Mouse (Mus musculus): Measurements from ENCODE around the gene Nckap5.

Gene Nckap5

DNA sequence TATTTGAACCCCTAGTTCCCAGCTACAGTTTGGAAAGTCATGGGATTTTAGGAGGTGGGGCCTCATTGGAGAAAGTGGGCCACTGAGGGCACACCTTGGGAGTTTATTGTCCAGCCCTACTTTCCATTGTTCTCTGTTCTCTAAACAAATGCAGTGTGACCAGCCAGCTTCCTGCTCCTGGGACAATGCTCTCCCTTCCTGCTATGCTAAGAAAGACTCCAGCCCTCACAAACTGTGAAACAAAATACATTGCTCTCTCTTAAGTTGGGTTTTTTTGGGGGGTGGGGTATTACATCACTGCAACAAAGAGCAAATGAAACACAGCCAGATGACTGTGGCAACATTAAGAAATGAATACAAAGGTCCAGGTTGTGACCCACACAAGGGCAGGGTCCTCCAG is 426.6 kb downstream of the Nckap5 start:
- in situ Hi-C loops (cut with MboI, MseI), result no loop called here

DNA sequence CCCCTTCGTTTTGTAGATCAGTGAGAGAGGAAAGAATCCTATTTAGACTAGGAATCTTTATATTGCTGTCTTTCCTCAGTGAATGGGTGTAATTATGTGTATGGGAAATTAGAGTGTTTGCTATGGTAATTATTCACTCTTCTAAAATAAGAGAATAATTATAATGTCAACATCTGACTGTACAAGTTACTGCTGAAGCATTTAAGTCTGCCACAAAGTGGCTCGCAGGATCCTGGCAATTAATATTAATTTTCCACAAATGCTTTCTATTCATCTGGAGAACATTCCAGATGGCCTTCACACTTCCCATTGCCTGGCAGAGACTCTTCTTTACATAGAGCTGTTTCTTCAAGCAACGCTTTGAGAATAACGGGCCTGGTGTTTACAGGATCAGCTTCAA is 439.4 kb downstream of the Nckap5 start:
- in situ Hi-C loops (cut with MboI, MseI), result no loop called here

DNA sequence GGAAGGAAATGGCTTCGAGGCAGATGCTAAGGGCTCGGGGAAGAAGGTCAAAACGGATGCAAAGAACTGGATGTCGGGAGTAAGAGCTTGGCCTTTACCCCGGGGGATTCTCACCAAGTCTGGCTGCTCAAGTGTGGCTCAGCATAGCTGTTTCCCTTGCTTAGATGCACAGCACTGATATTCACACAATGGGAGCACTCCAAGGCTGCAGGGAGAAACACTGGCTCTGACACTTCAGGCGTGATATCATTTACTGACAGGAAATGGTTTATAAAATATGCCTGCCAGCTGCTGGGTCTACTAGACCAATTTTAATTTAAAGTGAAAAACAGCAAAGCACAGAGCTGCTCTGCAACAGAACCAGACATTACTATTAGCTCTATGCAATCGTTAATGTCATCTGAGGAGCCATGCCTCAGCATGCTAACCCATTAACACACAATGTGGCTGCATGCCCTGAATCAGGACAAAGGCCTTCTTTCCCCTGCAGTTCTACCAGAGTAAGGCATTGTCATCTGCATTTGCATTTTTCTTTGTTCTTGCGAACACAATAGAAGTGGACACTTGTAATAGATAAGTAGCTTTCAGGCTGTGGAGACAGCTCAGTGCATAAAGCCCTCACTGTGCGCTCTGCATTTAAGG is 453.1 kb downstream of the Nckap5 start:
- in situ Hi-C loops (cut with MboI, MseI), result no loop called here

- in situ Hi-C loops (cut with MboI, MseI), result no loop called here
Observed at GRCm38 (mm10) chr1:126366736-126367135, 463.9 kb downstream of the Nckap5 start.

DNA sequence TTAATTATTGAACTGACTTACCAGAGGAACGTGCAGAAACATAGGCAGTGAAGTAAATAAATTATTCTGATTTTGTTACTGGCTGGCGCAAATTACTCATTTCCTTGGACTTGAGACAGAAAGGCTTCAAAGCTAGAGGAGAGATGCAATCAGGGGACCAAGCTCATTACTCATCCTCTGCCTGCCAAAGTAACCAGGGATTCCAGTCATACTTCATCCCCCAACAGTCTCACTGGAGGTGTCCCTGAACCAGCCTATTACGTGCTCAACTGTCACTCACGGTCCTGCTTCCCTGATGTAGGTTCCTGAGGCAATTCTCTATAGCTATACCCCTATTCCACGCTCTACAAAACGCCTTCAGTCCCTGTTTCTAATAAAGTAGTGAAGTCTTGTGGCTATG is 466.0 kb downstream of the Nckap5 start:
- in situ Hi-C loops (cut with MboI, MseI), result no loop called here

DNA sequence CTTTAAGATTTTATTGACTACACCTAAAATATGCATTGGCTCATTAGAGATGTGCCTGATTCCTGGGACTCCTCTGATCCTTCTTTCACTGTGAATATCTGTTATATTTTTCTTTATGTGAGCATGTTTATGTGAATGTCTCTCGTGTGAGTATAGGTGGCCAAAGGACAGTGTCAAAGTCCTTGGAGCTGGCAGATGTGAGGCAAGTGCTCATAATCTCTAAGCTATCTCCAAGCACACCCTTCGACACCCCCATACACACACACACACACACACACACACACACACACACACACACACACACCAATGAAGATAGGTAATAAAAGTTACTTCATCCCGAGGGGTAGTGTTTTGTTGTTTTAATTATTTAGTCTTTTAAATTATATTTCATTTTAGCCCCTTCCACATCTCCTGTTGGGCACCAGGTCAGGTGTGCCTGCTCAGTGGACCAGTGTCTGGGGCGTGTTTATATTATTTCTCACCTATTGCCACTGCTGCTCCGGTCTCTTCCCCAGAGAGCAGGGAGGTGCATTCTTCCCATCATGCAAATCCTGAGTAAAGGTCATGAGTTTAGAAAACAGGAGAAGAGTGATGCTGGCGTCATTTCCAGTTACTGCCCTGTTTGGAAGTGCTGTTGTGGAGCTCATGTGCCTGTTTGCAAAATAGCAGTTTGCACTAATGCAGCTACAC is 469.9 kb downstream of the Nckap5 start:
- in situ Hi-C loops (cut with MboI, MseI), result no loop called here

DNA sequence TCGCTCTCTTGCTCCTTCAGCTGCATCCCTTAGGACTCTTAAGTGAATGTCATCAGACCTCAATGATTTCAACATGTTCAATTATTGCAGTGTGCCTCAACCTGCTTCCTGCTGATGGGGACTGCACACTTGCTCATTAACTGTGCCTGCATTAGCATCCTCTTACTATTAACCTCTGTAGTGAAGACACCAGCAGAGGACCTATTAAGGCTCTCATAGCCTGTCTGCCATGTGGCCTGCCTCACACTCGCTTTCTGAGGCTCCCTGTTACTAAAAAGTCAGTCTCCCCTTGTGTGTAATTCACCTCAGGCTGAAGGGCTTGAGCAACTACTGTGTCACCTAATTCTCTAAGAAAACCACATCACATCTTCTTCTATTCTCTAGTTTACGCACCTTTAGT is 470.5 kb downstream of the Nckap5 start:
- in situ Hi-C loops (cut with MboI, MseI), result no loop called here

DNA sequence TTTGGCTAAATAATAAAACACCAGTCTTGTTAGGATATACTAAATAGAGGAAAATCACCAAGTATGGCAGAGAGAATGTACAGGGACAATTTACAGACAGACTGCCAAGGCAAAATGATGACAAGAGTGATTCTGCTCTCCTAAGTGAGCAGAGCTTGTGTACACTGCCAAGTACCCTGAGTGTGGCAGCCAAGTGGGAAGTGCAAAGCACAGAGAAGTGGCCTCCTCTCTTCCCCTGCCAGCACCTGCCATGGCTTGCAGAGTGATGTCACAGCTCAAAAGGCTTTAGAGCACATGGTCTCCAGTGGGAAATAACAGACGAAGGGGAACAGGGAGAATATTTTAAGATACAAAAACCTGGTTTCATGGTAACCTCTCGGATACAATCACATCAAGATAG is 488.8 kb downstream of the Nckap5 start:
- in situ Hi-C loops (cut with MboI, MseI), result no loop called here

GRCm38 (mm10) chr1:126339250-126339649 is 491.3 kb downstream of the Nckap5 start:
- in situ Hi-C loops (cut with MboI, MseI), result no loop called here

- in situ Hi-C loops (cut with MboI, MseI), result no loop called here
Observed at GRCm38 (mm10) chr1:126334202-126334601, 496.4 kb downstream of the Nckap5 start.

- in situ Hi-C loops (cut with MboI, MseI), result no loop called here
Observed at GRCm38 (mm10) chr1:126332026-126332425, 498.6 kb downstream of the Nckap5 start.

- in situ Hi-C loops (cut with MboI, MseI), result no loop called here
Observed at GRCm38 (mm10) chr1:126320696-126321095, 509.9 kb downstream of the Nckap5 start.

DNA sequence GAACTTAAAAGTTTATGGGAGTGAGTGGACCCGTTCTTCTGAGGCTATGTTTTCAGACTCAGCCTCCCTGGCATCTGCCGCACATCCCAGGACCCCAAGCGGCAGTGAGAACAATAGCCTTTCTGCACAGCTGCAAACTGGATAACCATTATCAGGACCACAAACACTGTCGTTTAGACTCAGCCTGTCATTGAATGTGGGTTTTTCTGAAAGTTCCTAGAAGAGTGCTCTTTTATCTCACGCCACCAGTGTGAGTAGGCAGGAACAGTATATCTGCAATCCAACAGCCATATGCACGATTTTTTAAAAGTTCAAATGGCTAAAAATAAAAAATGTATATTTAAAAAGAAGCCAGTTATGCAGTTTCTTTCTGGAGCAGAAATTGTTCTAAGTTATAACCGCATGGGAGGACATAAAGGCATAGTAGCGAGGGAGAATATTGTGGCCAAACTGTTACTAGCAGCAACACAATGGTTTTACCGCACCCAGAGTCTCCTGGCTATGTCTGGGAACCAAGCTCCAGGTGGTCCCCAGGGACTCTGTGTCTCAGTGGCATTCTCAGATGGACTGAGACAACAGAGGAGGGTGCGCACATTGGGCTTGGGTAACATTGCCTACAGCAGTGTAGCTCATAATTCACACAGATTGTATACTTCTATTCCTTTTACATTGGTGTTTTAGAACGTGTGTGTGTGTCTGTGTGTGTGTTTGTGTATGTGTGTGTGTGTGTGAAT is 512.6 kb downstream of the Nckap5 start:
- in situ Hi-C loops (cut with MboI, MseI), result no loop called here

DNA sequence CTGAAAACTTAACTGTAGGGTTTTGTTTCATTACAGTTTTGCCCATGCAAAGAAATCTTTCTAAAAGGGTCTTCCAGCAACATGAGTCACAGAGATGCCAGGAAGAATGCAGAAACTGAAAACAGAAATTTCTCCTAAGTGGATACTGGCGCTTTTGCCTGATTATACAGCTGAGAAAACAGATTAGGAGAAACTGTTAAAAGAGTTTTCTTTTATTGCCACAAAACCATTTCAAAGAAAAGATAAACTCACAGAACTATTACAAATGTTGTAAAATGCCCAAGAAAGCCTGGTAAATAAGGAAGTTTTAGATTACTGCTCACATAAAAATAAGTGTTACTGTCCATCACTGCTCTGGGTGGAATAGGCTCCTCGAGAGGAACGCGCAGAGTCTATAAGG is 513.3 kb downstream of the Nckap5 start:
- in situ Hi-C loops (cut with MboI, MseI), result no loop called here

DNA sequence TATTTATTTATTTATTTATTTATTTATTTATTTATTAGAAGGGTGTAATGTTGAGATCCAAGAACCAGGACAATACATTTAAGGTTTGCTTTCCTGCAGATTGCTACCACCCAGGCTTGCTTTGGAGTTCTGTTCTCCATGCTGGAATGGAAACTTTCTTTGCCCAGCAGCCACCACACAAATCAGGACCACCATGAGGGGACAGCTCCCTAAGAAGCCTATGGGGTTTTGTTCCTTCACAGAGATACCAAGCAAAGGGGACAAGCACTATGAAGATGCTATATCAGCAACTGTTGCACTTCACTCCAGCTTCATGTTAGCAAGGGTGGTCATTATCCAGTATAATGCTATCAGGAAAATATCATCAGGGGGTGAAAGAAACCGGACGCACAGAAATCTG is 513.7 kb downstream of the Nckap5 start:
- in situ Hi-C loops (cut with MboI, MseI), result no loop called here

- in situ Hi-C loops (cut with MboI, MseI), result no loop called here
Observed at GRCm38 (mm10) chr1:126301129-126301528, 529.5 kb downstream of the Nckap5 start.

GRCm38 (mm10) chr1:126264931-126265330 is 565.7 kb downstream of the Nckap5 start:
- in situ Hi-C loops (cut with MboI, MseI), result no loop called here

- in situ Hi-C loops (cut with MboI, MseI), result no loop called here
Observed at GRCm38 (mm10) chr1:126254364-126254763, 576.2 kb downstream of the Nckap5 start.

GRCm38 (mm10) chr1:126253934-126254333 is 576.7 kb downstream of the Nckap5 start:
- in situ Hi-C loops (cut with MboI, MseI), result no loop called here

DNA sequence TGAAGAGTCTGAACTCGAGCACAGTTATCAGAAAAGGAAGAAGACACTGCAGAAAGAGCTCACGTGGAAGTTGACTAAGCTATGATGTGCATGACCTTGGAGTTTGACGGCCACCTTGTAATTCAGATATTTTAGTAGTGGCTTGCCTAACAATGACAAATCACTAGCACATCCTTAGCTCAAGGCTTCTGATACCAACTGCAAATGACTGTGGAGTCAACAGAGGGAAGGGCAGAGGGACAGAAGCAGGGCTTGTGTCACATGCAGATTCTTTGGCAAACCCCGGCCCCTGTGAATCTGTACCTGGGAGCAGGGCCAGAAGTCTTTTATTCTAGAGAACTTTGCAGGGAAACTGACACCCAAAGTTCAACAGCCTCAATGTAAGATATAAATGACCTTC is 597.4 kb downstream of the Nckap5 start:
- in situ Hi-C loops (cut with MboI, MseI), result no loop called here

GRCm38 (mm10) chr1:126231199-126231598 is 599.4 kb downstream of the Nckap5 start:
- in situ Hi-C loops (cut with MboI, MseI), result no loop called here

DNA sequence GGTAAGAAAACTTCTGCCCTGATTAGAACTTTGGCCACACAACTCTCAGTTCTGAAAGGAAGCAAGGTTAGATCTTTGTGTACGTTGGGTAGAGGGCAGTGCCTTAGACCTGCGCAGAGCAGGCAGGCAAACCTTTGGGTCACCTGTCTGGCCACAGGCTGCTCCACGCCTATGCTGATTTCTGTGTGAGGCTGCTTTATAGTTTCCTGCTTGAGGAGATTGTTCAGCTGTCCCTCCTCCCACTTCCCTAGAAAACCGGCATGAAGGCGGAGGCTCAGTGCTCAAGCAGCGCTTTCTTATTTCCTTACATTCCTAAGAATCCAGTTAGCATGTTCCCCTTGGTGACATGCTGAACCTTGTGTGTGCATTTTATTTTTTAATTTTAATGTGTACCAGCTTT is 620.4 kb downstream of the Nckap5 start:
- in situ Hi-C loops (cut with MboI, MseI), result no loop called here

- in situ Hi-C loops (cut with MboI, MseI), result no loop called here
Observed at GRCm38 (mm10) chr1:126209743-126210142, 620.9 kb downstream of the Nckap5 start.
